Mouse (Mus musculus) CH12.LX (cell line): ENCODE data around the gene Tnfrsf18. TPM values are rescaled to one million over a fixed set of nuclear protein-coding genes. Genes with fewer than 3 reads are reported as not detected.

Experiments used
- DNase-seq: peaks from one replicate; pipeline ENCODE4 v3.0.0-alpha.2; 2013; ENCODE audit errors: extremely low read depth
- H3K27ac ChIP-seq: 2 replicates; pipeline ENCODE4 v1.5.1; 2012; ENCODE audit warnings: low read depth, mild to moderate bottlenecking, control low read depth, moderate library complexity; ENCODE audit not compliant: insufficient read depth
- H3K27me3 ChIP-seq: replicated peaks from 2 replicates; pipeline ENCODE3; 2012; ENCODE audit warnings: inconsistent platforms
- H3K36me3 ChIP-seq, 2 experiments: replicated peaks in 1 of 2; 2 replicates each; pipeline versions ENCODE3 to v1.6.1; 2012; ENCODE audit warnings: inconsistent platforms in 1 of 2, low read length in 1 of 2, mild to moderate bottlenecking in 1 of 2, mixed read lengths in 1 of 2, moderate library complexity in 1 of 2; ENCODE audit not compliant: control insufficient read depth in 1 of 2, insufficient read depth in 1 of 2
- H3K4me1 ChIP-seq, 2 experiments: 2 replicates each; pipeline ENCODE4 v1.6.1; 2012; ENCODE audit warnings: inconsistent platforms in 1 of 2, moderate library complexity in 1 of 2; ENCODE audit not compliant: insufficient read depth in 2 of 2, control insufficient read depth in 1 of 2
- H3K4me2 ChIP-seq: 2 replicates; pipeline ENCODE4 v1.6.1; 2012; ENCODE audit warnings: low read depth, mild to moderate bottlenecking, control low read depth; ENCODE audit not compliant: poor library complexity, insufficient read depth, severe bottlenecking
- H3K4me3 ChIP-seq, 3 experiments: fragments of 150-350 bp in 1 of 3; sonication (generic) in 1 of 3; replicated peaks in 1 of 3; 2 replicates each; pipeline versions ENCODE3 to v1.5.1; 2011 to 2012; ENCODE audit warnings: low read depth in 2 of 3, low read length in 2 of 3, mild to moderate bottlenecking in 2 of 3, moderate library complexity in 2 of 3, control low read depth in 1 of 3, improper control_type of control experiment in 1 of 3, inconsistent platforms in 1 of 3, mixed read lengths in 1 of 3; ENCODE audit not compliant: poor library complexity in 1 of 3
- H3K79me2 ChIP-seq: replicated peaks from 2 replicates; pipeline ENCODE4 v1.6.1; 2012; ENCODE audit warnings: mild to moderate bottlenecking, moderate library complexity; ENCODE audit not compliant: control insufficient read depth, poor library complexity, insufficient read depth, severe bottlenecking; ENCODE audit errors: extremely low read depth
- H3K9ac ChIP-seq: 2 replicates; pipeline ENCODE4 v1.6.1; 2012; ENCODE audit warnings: low read depth, mild to moderate bottlenecking, control low read depth, moderate library complexity; ENCODE audit not compliant: insufficient read depth
- H3K9me3 ChIP-seq: replicated peaks from 2 replicates; pipeline ENCODE3; 2012; ENCODE audit warnings: low read length, inconsistent platforms, mixed read lengths
- CHD2 ChIP-seq: IDR thresholded peaks from 2 replicates; pipeline ENCODE4 v1.6.1; 2011; ENCODE audit warnings: low read length, improper control_type of control experiment
- CTCF ChIP-seq, 2 experiments: IDR thresholded peaks in 1 of 2; conservative IDR thresholded peaks in 1 of 2; 2 replicates each; pipeline ENCODE4 v1.5.1; 2011 to 2012; ENCODE audit warnings: low read depth in 2 of 2, low read length in 2 of 2, improper control_type of control experiment in 1 of 2, inconsistent platforms in 1 of 2, mild to moderate bottlenecking in 1 of 2, moderate library complexity in 1 of 2
- E2F4 ChIP-seq: IDR thresholded peaks from 2 replicates; pipeline ENCODE4 v1.6.1; 2011; ENCODE audit warnings: low read depth, low read length, improper control_type of control experiment; ENCODE audit not compliant: insufficient replicate concordance
- ETS1 ChIP-seq: conservative IDR thresholded peaks from 2 replicates; pipeline ENCODE4 v1.6.1; 2012; ENCODE audit warnings: low read depth, mild to moderate bottlenecking, inconsistent platforms, low read length, improper control_type of control experiment, moderate library complexity
- IRF4 ChIP-seq: IDR thresholded peaks from 2 replicates; pipeline ENCODE4 v1.6.1; 2014; ENCODE audit warnings: low read depth, mild to moderate bottlenecking, inconsistent platforms, low read length, improper control_type of control experiment
- KAT2A ChIP-seq: IDR thresholded peaks from 2 replicates; pipeline ENCODE4 v1.6.1; 2012; ENCODE audit warnings: low read length, improper control_type of control experiment, inconsistent platforms; ENCODE audit not compliant: insufficient replicate concordance
- MAFK ChIP-seq: IDR thresholded peaks from 2 replicates; pipeline ENCODE4 v1.6.1; 2011; ENCODE audit warnings: low read length, improper control_type of control experiment; ENCODE audit not compliant: insufficient replicate concordance
- MEF2A ChIP-seq: IDR thresholded peaks from 2 replicates; pipeline ENCODE4 v1.6.1; 2014; ENCODE audit warnings: low read depth, mild to moderate bottlenecking, inconsistent platforms, low read length, improper control_type of control experiment, borderline replicate concordance
- MXI1 ChIP-seq: IDR thresholded peaks from 2 replicates; pipeline ENCODE4 v1.6.1; 2011; ENCODE audit warnings: mild to moderate bottlenecking, low read depth, low read length, improper control_type of control experiment
- NELFE ChIP-seq: IDR thresholded peaks from 2 replicates; pipeline ENCODE4 v1.6.1; 2011; ENCODE audit warnings: low read depth, low read length, improper control_type of control experiment
- NRF1 ChIP-seq: IDR thresholded peaks from 2 replicates; pipeline ENCODE4 v1.6.1; 2014; ENCODE audit warnings: low read depth, mild to moderate bottlenecking, inconsistent platforms, low read length, improper control_type of control experiment, moderate library complexity
- PAX5 ChIP-seq: IDR thresholded peaks from 2 replicates; pipeline ENCODE4 v1.6.1; 2012; ENCODE audit warnings: low read length, inconsistent platforms, mixed read lengths
- RCOR1 ChIP-seq: conservative IDR thresholded peaks from 2 replicates; pipeline ENCODE4 v1.6.1; 2012; ENCODE audit warnings: low read depth, mild to moderate bottlenecking, inconsistent platforms, low read length, improper control_type of control experiment
- SMC3 ChIP-seq: IDR thresholded peaks from 2 replicates; pipeline ENCODE4 v1.6.1; 2011; ENCODE audit warnings: low read depth, low read length, improper control_type of control experiment
- TBP ChIP-seq: conservative IDR thresholded peaks from 2 replicates; pipeline ENCODE4 v1.6.1; 2011; ENCODE audit warnings: low read depth, low read length, improper control_type of control experiment
- USF2 ChIP-seq: conservative IDR thresholded peaks from 2 replicates; pipeline ENCODE4 v1.6.1; 2011; ENCODE audit warnings: low read depth, low read length, improper control_type of control experiment
- ZMIZ1 ChIP-seq: IDR thresholded peaks from 2 replicates; pipeline ENCODE4 v1.6.1; 2012; ENCODE audit warnings: low read depth, mild to moderate bottlenecking, inconsistent platforms, low read length, improper control_type of control experiment
- ZNF384 ChIP-seq: IDR thresholded peaks from 2 replicates; pipeline ENCODE4 v1.6.1; 2012; ENCODE audit warnings: low read depth, low read length, improper control_type of control experiment, inconsistent platforms
- dilution Hi-C: fragments of 300-500 bp; cut with MboI; formaldehyde crosslinking; loops from 2 replicates; pipeline ENCODE4 v1.14.3; 2020; ENCODE audit warnings: low sequenced_read_pairs; ENCODE audit not compliant: extremely low pct_unique_long_range_greater_than_20kb, extremely low pct_ligation_motif_present
- in situ Hi-C: fragments of 300-500 bp; cut with MboI; formaldehyde crosslinking; loops from 3 replicates; pipeline ENCODE4 v1.14.3; 2019; ENCODE audit warnings: low sequenced_read_pairs, low pct_ligation_motif_present, low pct_unique_long_range_greater_than_20kb, mixed read lengths
- polyA plus RNA-seq: library from polyadenylated mRNA; unstranded; fragments of >175 nt; gene quantifications from 2 replicates; pipeline ENCODE4 v1.2.1, GENCODE M21; 2012; ENCODE audit warnings: low read depth; ENCODE audit not compliant: insufficient read length
- total RNA-seq, 2 experiments: library from RNA; depleted of rRNA; stranded (reverse); fragments of 300-350 nt in 1 of 2; fragments of >200 nt in 1 of 2; gene quantifications; 2 replicates each; pipeline ENCODE4 v1.2.3; 2012 to 2014

Tnfrsf18 gene
- total and polyA plus RNA-seq, 3 experiments = 48.4 to 76.1 (median 50.7) TPM

- H3K4me1 ChIP-seq = peaks cover 15 to 60% of the 10 kb centered on the region in 2 experiments
These were observed 38.5 kb downstream of the Tnfrsf18 start for GRCm38 (mm10) chr4:156064510-156064897.

GRCm38 (mm10) chr4:156065156-156065894, 39.4 kb downstream of the Tnfrsf18 start:
- DNase-seq = no peak
- dilution Hi-C loops (no loop called here), in situ Hi-C loops (no loop called here)
- H3K4me1 ChIP-seq = peaks cover 17 to 60% of the 10 kb centered on the region in 2 experiments
- H3K4me3 ChIP-seq = no peak overlapping the region
- H3K27me3 ChIP-seq = no peaks in the 10 kb centered on the region
- H3K4me2 ChIP-seq = no peak overlapping the region
- H3K36me3 ChIP-seq = peaks cover 0 to 23% of the 10 kb centered on the region in 2 experiments
- H3K27ac ChIP-seq = no peak overlapping the region
- TF ChIP-seq PAX5 (no peak), RCOR1 (no peak), TBP (no peak), E2F4 (no peak), CHD2 (no peak), ZMIZ1 (no peak), NRF1 (no peak), MAFK (no peak), MXI1 (no peak), KAT2A (no peak), USF2 (no peak), MEF2A (no peak)
- no peaks in the 10 kb centered on the region for H3K9me3 ChIP-seq
- H3K9ac ChIP-seq = no peak overlapping the region
- H3K79me2 ChIP-seq = no peaks in the 10 kb centered on the region

More at GRCm38 (mm10) chr4:156064510-156064897, 38.5 kb downstream of the Tnfrsf18 start:
- dilution Hi-C loops = no loop called here
- no peaks in the 10 kb centered on the region for H3K9me3 ChIP-seq
- no peak overlapping the region for H3K4me2 ChIP-seq
- DNase-seq = no peak
- H3K79me2 ChIP-seq = no peaks in the 10 kb centered on the region
- TF ChIP-seq ETS1 (no peak), NELFE (no peak), E2F4 (no peak), NRF1 (no peak), MXI1 (no peak), USF2 (no peak), ZMIZ1 (no peak), CTCF (conservative IDR thresholded peaks at IDR 0.05 in 1 of 2, IDR thresholded peaks at IDR 0.05 in 1 of 2; ENCODE audit: low read depth in 2 of 2, low read length in 2 of 2) (no peak), MAFK (no peak), CHD2 (no peak), ZNF384 (no peak), IRF4 (no peak), SMC3 (no peak)
- TF ChIP-seq, all 38 proteins: peak for 0
- Histone ChIP-seq H3K4me3 (no peak overlapping the region), H3K9ac (no peak overlapping the region), H3K36me3 (peaks cover 0 to 23% of the 10 kb centered on the region in 2 experiments), H3K27me3 (no peaks in the 10 kb centered on the region), H3K27ac (no peak overlapping the region)
- in situ Hi-C loops = no loop called here
